Mouse (Mus musculus) intestine, embryonic 16.5 days (tissue): ENCODE data around the gene Rora. TPM values are rescaled to one million over a fixed set of nuclear protein-coding genes. Genes with fewer than 3 reads are reported as not detected.
"Not testable (repeated sequence)": the region's sequence is repeated elsewhere in the genome, so short reads cannot be mapped to it uniquely, and the experiment has no call there.

Experiments used
- ATAC-seq: fragments of 200-750 bp; cut with Nextera tagmentation; 2 replicates; pipeline ENCODE4 v1.8.0; 2017; ENCODE audit warnings: moderate TSS enrichment, moderate library complexity
- H3K27ac ChIP-seq: fragments of 300-500 bp; sonication (generic); 2 replicates; pipeline ENCODE4 v1.5.1; 2014; ENCODE audit warnings: mild to moderate bottlenecking, low read length
- H3K27me3 ChIP-seq: fragments of 300-500 bp; sonication (generic); replicated peaks from 2 replicates; pipeline ENCODE4 v1.6.1; 2014; ENCODE audit warnings: low read length, control low read depth, mixed read lengths; ENCODE audit not compliant: control insufficient read depth, insufficient read depth
- H3K36me3 ChIP-seq: fragments of 300-500 bp; sonication (generic); 2 replicates; pipeline ENCODE4 v1.6.1; 2014; ENCODE audit warnings: low read length, control low read depth; ENCODE audit not compliant: control insufficient read depth, insufficient read depth
- H3K4me1 ChIP-seq: fragments of 300-500 bp; sonication (generic); 2 replicates; pipeline ENCODE4 v1.6.1; 2014; ENCODE audit warnings: low read length, control low read depth, mixed read lengths; ENCODE audit not compliant: control insufficient read depth, insufficient read depth
- H3K4me2 ChIP-seq: fragments of 300-500 bp; sonication (generic); 2 replicates; pipeline ENCODE4 v1.6.1; 2014; ENCODE audit warnings: low read depth, low read length, control low read depth
- H3K4me3 ChIP-seq: fragments of 300-500 bp; sonication (generic); 2 replicates; pipeline ENCODE4 v1.5.1; 2014; ENCODE audit warnings: mild to moderate bottlenecking, low read length
- H3K9ac ChIP-seq: fragments of 300-500 bp; sonication (generic); 2 replicates; pipeline ENCODE4 v1.6.1; 2014; ENCODE audit warnings: low read depth, low read length
- H3K9me3 ChIP-seq: fragments of 300-500 bp; sonication (generic); 2 replicates; pipeline ENCODE4 v1.6.1; 2016; ENCODE audit warnings: low read length, control low read depth; ENCODE audit not compliant: control insufficient read depth
- WGBS: fragments of 180-500 bp; shearing (Covaris S2); extraction: QIAGEN DNeasy Blood & Tissue Kit; methylation state at CpG from one replicate; pipeline ENCODE4 v1.1.7; 2014; 5-methylcytosine and 5-hydroxymethylcytosine counted together
- polyA plus RNA-seq: library from polyadenylated mRNA; unstranded; fragments of >200 nt; fragmentation: Nextera tagmentation; extraction: Ambion mirVana; gene quantifications from 2 replicates; pipeline ENCODE4 v1.2.1, GENCODE M21; 2015

Gene Rora
- polyA plus RNA-seq, 1 experiment from 2014 or later, result 4.5 TPM

- Histone ChIP-seq H3K36me3 (no peaks in the 10 kb centered on the region), H3K9me3 (no peaks in the 10 kb centered on the region), H3K9ac (no peak overlapping the region), H3K4me3 (no peak overlapping the region), H3K4me1 (no peaks in the 10 kb centered on the region), H3K27me3 (no peaks in the 10 kb centered on the region), H3K4me2 (no peak overlapping the region), H3K27ac (no peak overlapping the region)
- ATAC-seq, result no peak
- WGBS, result 57% methylated on average over 7 of the region's 7 CpGs
Measured at GRCm38 (mm10) chr9:69073271-69073670, 419.7 kb downstream of the Rora start.

GRCm38 (mm10) chr9:69084086-69084719 is 430.6 kb downstream of the Rora start:
- no peak overlapping the region for H3K4me3 ChIP-seq
- ATAC-seq, result no peak
- H3K4me2 ChIP-seq, result no peak overlapping the region
- no peak overlapping the region for H3K9ac ChIP-seq
- no peaks in the 10 kb centered on the region for H3K36me3 ChIP-seq
- no peak overlapping the region for H3K27ac ChIP-seq
- no peaks in the 10 kb centered on the region for H3K27me3 ChIP-seq
- no peaks in the 10 kb centered on the region for H3K9me3 ChIP-seq
- H3K4me1 ChIP-seq, result no peaks in the 10 kb centered on the region
- WGBS, result 74% methylated on average over 3 of the region's 3 CpGs

- ATAC-seq, result no peak
- H3K9me3 ChIP-seq, result no peaks in the 10 kb centered on the region
- no peaks in the 10 kb centered on the region for H3K36me3 ChIP-seq
- no peaks in the 10 kb centered on the region for H3K4me1 ChIP-seq
- no peak overlapping the region for H3K27ac ChIP-seq
- H3K27me3 ChIP-seq, result no peaks in the 10 kb centered on the region
- no peak overlapping the region for H3K9ac ChIP-seq
- no peak overlapping the region for H3K4me3 ChIP-seq
- 68% methylated on average over 14 of the region's 14 CpGs for WGBS
- H3K4me2 ChIP-seq, result no peak overlapping the region
Measured at GRCm38 (mm10) chr9:69084720-69085661, 431.4 kb downstream of the Rora start.

- H3K36me3 ChIP-seq, result no peaks in the 10 kb centered on the region
- H3K4me1 ChIP-seq, result no peaks in the 10 kb centered on the region; the same call in 1 of the 2 replicates
- H3K9ac ChIP-seq, result no peak overlapping the region
- H3K4me3 ChIP-seq, result no peak overlapping the region
- no peaks in the 10 kb centered on the region for H3K27me3 ChIP-seq
- WGBS, result 80% methylated on average over 4 of the region's 4 CpGs
- no peak overlapping the region for H3K27ac ChIP-seq
- H3K9me3 ChIP-seq, result no peaks in the 10 kb centered on the region
- no peak for ATAC-seq
- H3K4me2 ChIP-seq, result no peak overlapping the region
Measured at GRCm38 (mm10) chr9:69086844-69087243, 433.3 kb downstream of the Rora start.

- 90% methylated on average over 1 of the region's 1 CpGs for WGBS
- Histone ChIP-seq H3K4me3 (no peak overlapping the region), H3K9ac (no peak overlapping the region), H3K9me3 (no peaks in the 10 kb centered on the region), H3K27ac (no peak overlapping the region), H3K27me3 (no peaks in the 10 kb centered on the region), H3K36me3 (no peaks in the 10 kb centered on the region), H3K4me1 (peaks cover 5% of the 10 kb centered on the region), H3K4me2 (no peak overlapping the region)
- ATAC-seq, result no peak
Measured at GRCm38 (mm10) chr9:69087325-69087724, 433.7 kb downstream of the Rora start.

- no peak overlapping the region for H3K9ac ChIP-seq
- H3K27ac ChIP-seq, result no peak overlapping the region
- H3K4me1 ChIP-seq, result peaks cover 7% of the 10 kb centered on the region
- no peak overlapping the region for H3K4me2 ChIP-seq
- no peak for ATAC-seq
- H3K9me3 ChIP-seq, result no peaks in the 10 kb centered on the region
- no peak overlapping the region for H3K4me3 ChIP-seq
- no peaks in the 10 kb centered on the region for H3K36me3 ChIP-seq
- H3K27me3 ChIP-seq, result no peaks in the 10 kb centered on the region
- WGBS, result 72% methylated on average over 5 of the region's 5 CpGs
Measured at GRCm38 (mm10) chr9:69090749-69091270, 437.2 kb downstream of the Rora start.

GRCm38 (mm10) chr9:69092119-69093013 is 438.8 kb downstream of the Rora start:
- 54% methylated on average over 15 of the region's 15 CpGs for WGBS
- no peaks in the 10 kb centered on the region for H3K36me3 ChIP-seq
- no peak overlapping the region for H3K9ac ChIP-seq
- H3K9me3 ChIP-seq, result no peaks in the 10 kb centered on the region
- H3K4me2 ChIP-seq, result no peak overlapping the region
- no peaks in the 10 kb centered on the region for H3K27me3 ChIP-seq
- H3K4me3 ChIP-seq, result no peak overlapping the region
- peak overlapping the region; percentile 39; the same call in 1 of the 2 replicates for H3K27ac ChIP-seq
- peak; percentile 80 for ATAC-seq
- H3K4me1 ChIP-seq, result peaks cover 7% of the 10 kb centered on the region

GRCm38 (mm10) chr9:69100153-69100756 is 446.7 kb downstream of the Rora start:
- WGBS, result 83% methylated on average over 5 of the region's 5 CpGs
- H3K36me3 ChIP-seq, H3K4me2 ChIP-seq, H3K4me3 ChIP-seq, H3K9ac ChIP-seq, H3K9me3 ChIP-seq, H3K4me1 ChIP-seq, H3K27me3 ChIP-seq, H3K27ac ChIP-seq, ATAC-seq: not testable (repeated sequence)
